Mouse (Mus musculus): ENCODE measurements around the gene Celf1.
A peak's percentile ranks its signal among the peaks of the same experiment; 100 is the strongest.
"Not testable (repeated sequence)": the region's sequence is repeated elsewhere in the genome, so short reads cannot be mapped to it uniquely, and the experiment has no call there.

Gene Celf1

GRCm38 (mm10) chr2:90939750-90940149, 432 bp upstream of the Celf1 start:
- DNase-seq (ENCODE audit: low read depth), result no peak

GRCm38 (mm10) chr2:90941744-90942143, 1.6 kb downstream of the Celf1 start:
- DNase-seq (ENCODE audit: low read depth), result no peak

GRCm38 (mm10) chr2:90950149-90950548, 10.0 kb downstream of the Celf1 start:
- DNase-seq (ENCODE audit: low read depth), result no peak

DNA sequence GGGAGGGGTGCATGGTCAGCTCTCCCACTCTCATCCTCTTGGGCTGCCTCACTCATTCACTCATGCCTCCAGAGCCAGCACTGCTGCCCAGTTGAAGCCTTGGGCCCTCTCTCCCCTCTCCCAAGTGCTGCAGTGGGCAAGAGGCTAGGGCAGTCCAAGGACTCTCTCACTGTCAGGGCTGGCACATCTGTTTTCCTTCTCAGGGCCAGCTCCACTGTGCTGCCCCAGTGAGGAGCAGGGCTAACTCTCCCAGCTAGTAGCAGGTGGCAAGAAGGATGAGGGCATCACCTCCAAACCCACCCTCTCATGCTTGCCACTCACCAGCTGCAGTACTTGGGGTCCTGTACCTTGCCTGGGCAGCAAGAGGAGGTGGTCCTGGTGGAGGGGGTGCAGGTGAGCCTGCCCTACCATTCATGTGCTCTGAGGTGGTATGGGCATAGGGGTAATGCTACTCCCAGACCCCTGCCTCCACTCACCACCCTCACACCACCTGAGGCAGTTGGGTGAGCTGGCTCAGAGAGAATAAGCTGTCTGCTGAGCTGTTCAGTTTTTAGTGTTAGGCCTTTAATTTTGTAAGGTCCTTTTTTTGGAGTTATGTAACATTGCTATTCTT, 10.5 kb downstream of the Celf1 start:
- DNase-seq (ENCODE audit: low read depth), result no peak

DNA sequence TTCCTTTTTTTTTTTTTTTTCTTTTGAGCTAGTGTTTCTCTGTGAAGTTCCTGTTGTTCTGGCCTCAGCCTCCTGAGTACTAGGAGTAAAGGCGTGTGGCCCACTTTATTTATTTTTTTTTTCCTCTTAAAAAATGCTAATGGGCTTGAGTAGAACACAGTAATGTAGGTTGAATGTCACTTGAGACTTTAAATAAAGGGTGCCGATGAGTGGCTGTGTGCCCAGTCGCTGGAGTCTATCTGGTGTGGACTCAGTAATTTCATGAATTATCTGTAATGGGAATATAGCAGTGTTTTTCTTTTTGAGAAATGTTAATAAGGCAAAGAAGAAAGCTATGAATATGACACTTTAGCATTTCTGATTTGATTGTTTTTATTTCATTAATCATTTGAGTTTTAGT, 13.3 kb downstream of the Celf1 start:
- no peak for DNase-seq (ENCODE audit: low read depth)

DNA sequence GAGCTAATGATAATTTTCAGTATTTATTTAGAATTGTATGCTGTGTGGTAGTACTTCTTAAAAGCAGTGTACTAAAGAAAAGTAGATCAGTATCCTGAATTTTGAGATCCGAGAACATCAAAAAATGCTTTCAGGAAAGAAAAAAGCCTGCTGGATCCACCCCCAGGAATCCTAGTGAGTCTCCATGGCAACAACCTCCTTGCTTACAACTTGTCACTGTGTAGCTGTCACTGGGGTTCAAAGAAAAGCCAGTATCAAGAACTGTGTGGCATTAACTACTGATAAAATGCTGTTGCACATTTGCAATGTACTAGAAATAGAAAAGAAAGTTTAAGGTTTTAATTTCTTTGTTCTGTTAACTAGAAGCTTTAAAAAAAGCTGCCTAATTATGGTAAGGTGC, 15.9 kb downstream of the Celf1 start:
- DNase-seq (ENCODE audit: low read depth), result no peak

DNA sequence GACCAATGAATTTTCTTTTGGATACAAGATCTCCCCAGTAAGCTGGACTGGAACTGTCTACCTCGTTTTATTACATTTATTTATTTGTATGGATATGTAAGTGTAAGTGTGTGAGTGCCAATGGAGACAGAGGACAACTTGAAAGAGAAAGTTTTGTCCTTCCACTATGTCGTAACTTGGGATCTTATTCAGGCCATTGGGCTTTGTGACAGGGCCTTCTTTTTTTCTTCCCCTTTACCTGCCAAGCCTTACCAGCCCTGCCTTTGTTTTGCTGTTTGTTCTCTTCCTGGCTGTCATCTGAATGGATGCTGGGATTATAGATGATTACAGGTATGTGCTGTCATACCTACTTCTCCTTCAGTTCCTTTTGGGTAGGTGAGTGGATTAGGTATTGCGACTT, 18.7 kb downstream of the Celf1 start:
- no peak for DNase-seq (ENCODE audit: low read depth)

DNA sequence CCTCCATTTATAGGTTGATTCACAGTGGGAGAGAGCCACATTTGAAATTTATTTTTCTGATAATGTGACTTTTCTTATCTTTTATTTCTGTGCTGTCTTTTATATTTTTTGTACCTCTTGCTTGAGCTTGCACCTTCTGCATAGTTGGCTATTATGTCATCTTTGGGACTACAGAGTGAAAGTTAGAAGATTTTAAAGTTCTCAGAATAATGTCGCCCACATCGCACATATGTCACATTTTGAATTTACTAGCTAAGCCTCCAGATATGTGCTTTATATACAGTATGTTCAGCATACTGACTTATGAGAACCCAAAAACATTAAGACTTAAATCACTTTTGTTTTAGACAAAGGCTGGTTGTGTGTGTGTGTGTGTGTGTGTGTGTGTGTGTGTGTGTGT, 19.8 kb downstream of the Celf1 start:
- DNase-seq (ENCODE audit: low read depth), result no peak

DNA sequence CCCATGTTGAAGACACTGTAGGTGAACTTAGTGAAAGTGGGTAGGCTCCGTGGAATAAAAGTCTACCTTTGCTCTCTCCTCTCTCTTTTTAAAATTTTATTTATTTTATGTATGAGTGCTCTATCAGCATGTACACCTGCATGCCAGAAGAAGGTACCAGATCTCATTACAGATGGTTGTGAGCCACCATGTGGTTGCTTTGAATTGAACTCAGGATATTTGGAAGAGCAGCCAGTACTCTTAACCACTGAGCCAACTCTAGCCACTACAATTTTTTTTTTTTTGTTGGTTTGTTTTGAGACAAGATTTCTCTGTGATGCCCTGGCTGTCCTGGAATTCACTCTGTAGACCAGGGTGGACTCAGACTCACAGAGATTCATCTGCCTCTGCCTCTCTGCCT, 23.1 kb downstream of the Celf1 start:
- DNase-seq (ENCODE audit: low read depth), result no peak

DNA sequence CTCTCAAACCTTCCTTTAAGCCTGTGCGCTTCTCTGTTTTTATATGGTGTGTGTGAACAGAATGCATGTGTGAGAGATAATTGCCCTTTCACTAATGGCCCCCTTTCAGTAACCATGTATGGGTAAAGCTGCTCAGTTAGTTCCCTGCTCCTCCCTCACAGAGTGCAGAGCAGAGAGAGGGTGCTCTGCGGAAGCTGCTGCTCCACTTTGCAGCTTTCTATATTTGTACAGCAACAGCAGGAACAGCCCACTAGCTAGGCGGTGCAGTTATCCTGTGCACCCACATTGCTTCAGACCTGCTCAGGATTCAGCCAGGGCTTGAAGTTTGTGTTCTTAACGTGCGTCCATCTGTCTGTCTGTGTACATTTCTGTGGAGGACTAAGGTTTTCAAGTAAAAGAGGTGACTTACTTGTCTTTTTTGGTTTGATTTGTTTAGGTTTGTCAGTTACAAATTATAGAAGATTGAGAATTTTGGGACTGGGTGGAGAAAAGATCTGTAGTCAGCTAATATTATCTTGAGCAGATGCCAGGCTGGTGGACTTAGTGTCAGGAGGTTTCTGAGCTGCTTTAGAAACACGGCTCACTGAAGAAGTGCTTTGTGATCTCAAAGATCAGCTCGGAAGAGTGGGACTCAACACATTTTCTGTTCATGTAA, 24.8 kb downstream of the Celf1 start:
- DNase-seq (ENCODE audit: low read depth), result no peak

- DNase-seq (ENCODE audit: low read depth), result peak; percentile 44
These were observed 25.4 kb downstream of the Celf1 start for GRCm38 (mm10) chr2:90965466-90966080.

DNA sequence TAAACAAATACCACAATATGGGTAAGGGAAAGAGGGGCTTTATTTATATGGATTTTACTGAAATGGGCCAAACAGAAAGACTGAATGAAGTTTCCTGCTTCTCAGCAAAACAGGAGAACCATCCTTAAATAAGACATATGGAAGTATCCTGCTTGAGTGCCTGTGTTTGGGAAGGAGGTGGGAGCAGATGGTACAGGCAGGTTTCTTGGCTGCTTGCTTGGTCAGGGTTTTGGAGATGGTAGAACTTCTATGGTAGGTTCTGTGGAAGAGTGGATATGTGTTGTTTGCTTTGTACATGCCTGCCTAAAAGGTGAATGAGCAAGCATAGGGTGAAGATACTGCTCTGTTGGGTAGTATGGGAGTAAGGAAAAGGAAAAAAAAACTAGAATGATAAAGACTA, 30.4 kb downstream of the Celf1 start:
- DNase-seq (ENCODE audit: low read depth), result no peak

DNA sequence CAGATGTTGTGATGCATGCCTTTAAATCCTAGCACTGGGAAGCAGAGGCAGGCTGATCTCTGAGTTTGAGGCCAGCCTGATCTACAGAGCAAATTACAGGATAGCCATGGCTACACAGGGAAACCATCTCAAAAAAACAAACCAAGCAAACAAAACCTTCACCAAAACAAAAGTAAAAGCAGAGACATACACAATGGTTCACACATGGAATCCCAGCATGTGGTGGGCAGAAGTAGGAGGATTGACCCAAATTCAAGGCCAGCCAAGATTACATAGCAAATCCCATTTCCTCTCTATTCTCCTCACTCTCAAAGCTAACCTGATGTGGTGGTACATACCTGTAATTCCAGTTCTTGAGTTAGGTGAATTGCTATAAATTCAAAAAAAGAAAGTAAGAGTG, 33.9 kb downstream of the Celf1 start:
- DNase-seq (ENCODE audit: low read depth), result no peak

- no peak for DNase-seq (ENCODE audit: low read depth)
These were observed 35.1 kb downstream of the Celf1 start for GRCm38 (mm10) chr2:90975181-90975835.

- DNase-seq (ENCODE audit: low read depth), result no peak
These were observed 36.4 kb downstream of the Celf1 start for GRCm38 (mm10) chr2:90976590-90976989.

- no peak for DNase-seq (ENCODE audit: low read depth)
These were observed 37.1 kb downstream of the Celf1 start for GRCm38 (mm10) chr2:90977291-90977690.

- no peak for DNase-seq (ENCODE audit: low read depth)
These were observed 45.9 kb downstream of the Celf1 start for GRCm38 (mm10) chr2:90986055-90986454.

DNA sequence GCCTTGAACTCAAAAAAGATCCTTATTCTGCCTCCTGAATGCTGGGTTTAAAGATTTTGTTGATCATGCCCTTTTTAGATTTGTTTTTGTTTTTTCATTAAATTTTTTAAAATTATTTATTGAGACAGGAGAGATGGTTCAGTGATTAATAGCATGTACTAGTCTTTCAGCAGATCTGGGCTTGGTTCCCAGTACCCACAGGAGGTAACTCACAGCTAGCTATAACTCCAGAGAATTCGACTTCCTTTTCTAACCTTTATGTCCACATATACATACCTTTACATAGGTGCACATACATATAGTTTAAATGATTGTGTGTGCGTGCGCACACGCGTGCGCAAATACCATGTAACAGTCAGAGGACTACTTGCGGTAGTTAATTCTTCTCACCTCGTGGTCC, 68.4 kb downstream of the Celf1 start:
- no peak for DNase-seq (ENCODE audit: low read depth)

GRCm38 (mm10) chr2:91013881-91014280, 73.7 kb downstream of the Celf1 start:
- DNase-seq (ENCODE audit: low read depth), result no peak

DNA sequence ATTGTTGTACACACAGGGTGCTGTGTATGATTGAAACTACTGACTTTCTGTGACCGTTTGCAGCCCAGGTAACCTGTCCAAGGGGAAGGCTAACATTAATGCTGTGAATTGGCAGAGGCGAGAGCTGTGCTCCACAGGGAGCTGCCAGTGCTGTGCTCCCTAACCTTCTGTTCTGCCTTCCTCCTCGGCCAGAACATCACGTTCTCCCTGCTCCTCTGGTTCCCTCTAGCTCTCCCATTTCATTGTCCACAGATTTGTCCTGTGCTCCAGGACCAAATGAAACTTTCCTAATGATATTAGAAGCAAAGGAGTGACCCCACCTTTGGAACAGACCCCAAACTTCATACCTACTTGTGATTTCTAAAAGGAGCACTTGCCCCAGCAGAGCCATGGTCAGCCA, 75.2 kb downstream of the Celf1 start:
- no peak for DNase-seq (ENCODE audit: low read depth)

DNA sequence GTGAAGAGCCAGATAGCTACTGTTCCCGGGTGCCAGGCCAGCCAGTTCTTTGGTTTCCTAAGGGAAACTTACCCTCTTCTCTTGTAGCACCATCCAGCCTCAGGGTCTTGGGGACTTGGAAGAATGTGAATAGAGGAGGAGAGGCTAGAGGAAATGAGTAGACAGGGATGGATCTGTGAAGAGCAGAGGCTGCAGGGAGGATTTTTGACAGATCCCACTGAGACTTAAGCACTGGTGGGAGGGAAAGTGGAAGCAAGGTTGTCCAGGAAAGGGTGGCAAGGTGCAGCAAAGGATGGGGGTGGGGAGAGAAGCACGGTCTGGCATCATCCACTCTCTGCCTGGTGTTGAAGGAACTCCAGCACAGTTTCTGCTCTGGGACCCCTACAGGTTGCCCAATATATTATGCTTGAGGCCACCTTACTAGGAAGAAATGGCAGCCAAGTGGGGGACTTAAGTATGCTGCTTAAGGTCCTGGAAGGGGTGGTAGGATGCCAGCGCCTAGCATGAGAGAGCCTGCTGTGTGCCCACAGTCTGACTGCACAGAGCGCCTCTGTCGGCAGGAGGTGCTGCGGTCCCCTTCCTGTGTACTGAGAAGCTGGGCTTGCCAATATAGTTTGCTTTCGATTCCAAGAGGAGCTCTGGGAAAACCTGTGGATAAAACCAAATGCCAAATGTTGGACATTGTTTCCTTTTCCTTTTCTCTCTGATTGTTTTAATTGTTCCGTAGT, 78.0 kb downstream of the Celf1 start:
- DNase-seq (ENCODE audit: low read depth), result no peak

- DNase-seq (ENCODE audit: low read depth), result no peak
These were observed 79.7 kb downstream of the Celf1 start for GRCm38 (mm10) chr2:91019911-91020310.

DNA sequence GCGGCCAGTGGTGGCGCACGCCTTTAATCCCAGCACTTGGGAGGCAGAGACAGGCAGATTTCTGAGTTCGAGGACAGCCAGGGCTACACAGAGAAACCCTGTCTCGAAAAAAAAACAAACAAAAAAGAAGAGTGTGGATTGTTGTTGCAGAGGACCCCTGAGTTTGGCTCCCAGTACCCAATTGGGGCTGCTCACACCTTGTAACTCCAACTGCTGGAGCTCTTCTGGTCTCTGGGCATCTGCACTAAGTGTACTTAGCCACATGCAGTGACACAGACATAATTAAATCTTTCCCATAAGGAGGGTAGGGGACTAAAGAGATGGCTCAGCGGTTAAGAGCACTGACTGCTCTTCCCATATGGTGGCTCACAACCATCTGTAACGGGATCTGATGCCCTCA, 82.1 kb downstream of the Celf1 start:
- not testable (repeated sequence) for DNase-seq (ENCODE audit: low read depth)

Measured in fibroblast of lung, adult 2 months (primary cell).